Mouse (Mus musculus): ENCODE data around the gene Hsh2d.
A peak's percentile ranks its signal among the peaks of the same experiment; 100 is the strongest.

The Hsh2d gene

GRCm38 (mm10) chr8:72190215-72190539 is 739 bp downstream of the Hsh2d start:
- DNase-seq = no peak

- no peak for DNase-seq
Observed at GRCm38 (mm10) chr8:72192065-72192464, 2.6 kb downstream of the Hsh2d start.

GRCm38 (mm10) chr8:72197997-72198396 is 8.6 kb downstream of the Hsh2d start:
- DNase-seq = no peak

- no peak for DNase-seq
Observed at GRCm38 (mm10) chr8:72208582-72208981, 19.1 kb downstream of the Hsh2d start.

- no peak for DNase-seq
Observed at GRCm38 (mm10) chr8:72210222-72210621, 20.8 kb downstream of the Hsh2d start.

- no peak for DNase-seq
Observed at GRCm38 (mm10) chr8:72210710-72211109, 21.3 kb downstream of the Hsh2d start.

GRCm38 (mm10) chr8:72211846-72212245 is 22.4 kb downstream of the Hsh2d start:
- DNase-seq = no peak

GRCm38 (mm10) chr8:72212751-72213150 is 23.3 kb downstream of the Hsh2d start, which contains the start of gene Cib3:
Gene Cib3 (minus strand): TSS chr8:72212837.
- DNase-seq = peak; percentile 15

GRCm38 (mm10) chr8:72213536-72213935 is 24.1 kb downstream of the Hsh2d start, which contains the start of gene Gm11034:
Gene Gm11034 (minus strand): TSS chr8:72213636.
- DNase-seq = no peak

- no peak for DNase-seq
Observed at GRCm38 (mm10) chr8:72215060-72215459, 25.6 kb downstream of the Hsh2d start.

GRCm38 (mm10) chr8:72215871-72216270 is 26.4 kb downstream of the Hsh2d start:
- no peak for DNase-seq

GRCm38 (mm10) chr8:72218781-72219540 is 29.5 kb downstream of the Hsh2d start:
- DNase-seq = no peak

GRCm38 (mm10) chr8:72219541-72220363 is 30.3 kb downstream of the Hsh2d start, which contains the start of gene Fam32a:
Gene Fam32a (plus strand): TSS chr8:72219730.
- DNase-seq = peak; percentile 84

GRCm38 (mm10) chr8:72220758-72221157 is 31.3 kb downstream of the Hsh2d start:
- no peak for DNase-seq

- DNase-seq = no peak
Observed at GRCm38 (mm10) chr8:72222656-72223055, 33.2 kb downstream of the Hsh2d start.

GRCm38 (mm10) chr8:72239499-72240402 is 50.3 kb downstream of the Hsh2d start, which contains the start of gene Ap1m1:
Gene Ap1m1 (plus strand): TSS chr8:72240018.
- DNase-seq = peak; percentile 98

GRCm38 (mm10) chr8:72240403-72240763 is 50.9 kb downstream of the Hsh2d start:
- no peak for DNase-seq

GRCm38 (mm10) chr8:72240951-72241350 is 51.5 kb downstream of the Hsh2d start:
- DNase-seq = no peak

- DNase-seq = no peak
Observed at GRCm38 (mm10) chr8:72242226-72242625, 52.8 kb downstream of the Hsh2d start.

- DNase-seq = no peak
Observed at GRCm38 (mm10) chr8:72244610-72245009, 55.2 kb downstream of the Hsh2d start.
